Mouse (Mus musculus) hindbrain, embryonic 11.5 days (tissue): ENCODE data around the gene Olfr625-ps1. TPM values are rescaled to one million over a fixed set of nuclear protein-coding genes. Genes with fewer than 3 reads are reported as not detected.

ENCODE experiments used
- ATAC-seq: fragments of 200-750 bp; cut with Nextera tagmentation; 2 replicates; pipeline ENCODE4 v1.8.0; 2017; ENCODE audit warnings: mild to moderate bottlenecking, moderate TSS enrichment, moderate library complexity; ENCODE audit not compliant: low FRiP score
- DNase-seq: peaks from one replicate; pipeline ENCODE4 v3.0.0-alpha.2; 2015; ENCODE audit warnings: low spot score
- H3K27ac ChIP-seq: fragments of 300-500 bp; sonication (generic); 2 replicates; pipeline ENCODE4 v1.5.1; 2014; ENCODE audit warnings: mild to moderate bottlenecking, low read depth, low read length
- H3K27me3 ChIP-seq: fragments of 300-500 bp; sonication (generic); 2 replicates; pipeline ENCODE4 v1.6.1; 2014; ENCODE audit warnings: mild to moderate bottlenecking, low read length, moderate library complexity, mixed read lengths; ENCODE audit not compliant: control insufficient read depth, insufficient read depth
- H3K36me3 ChIP-seq: fragments of 300-500 bp; sonication (generic); 2 replicates; pipeline ENCODE4 v1.6.1; 2014; ENCODE audit warnings: mild to moderate bottlenecking, low read length, moderate library complexity, mixed read lengths; ENCODE audit not compliant: control insufficient read depth, insufficient read depth
- H3K4me1 ChIP-seq: fragments of 300-500 bp; sonication (generic); replicated peaks from 2 replicates; pipeline ENCODE4 v1.6.1; 2014; ENCODE audit warnings: low read length, mixed read lengths; ENCODE audit not compliant: control insufficient read depth, insufficient read depth
- H3K4me2 ChIP-seq: fragments of 300-500 bp; sonication (generic); replicated peaks from 2 replicates; pipeline ENCODE4 v1.6.1; 2014; ENCODE audit warnings: mild to moderate bottlenecking, low read depth, low read length
- H3K4me3 ChIP-seq: fragments of 300-500 bp; sonication (generic); 2 replicates; pipeline ENCODE4 v1.5.1; 2014; ENCODE audit warnings: low read depth, low read length
- H3K9ac ChIP-seq: fragments of 300-500 bp; sonication (generic); 2 replicates; pipeline ENCODE4 v1.6.1; 2014; ENCODE audit warnings: low read depth, low read length
- H3K9me3 ChIP-seq: fragments of 300-500 bp; sonication (generic); 2 replicates; pipeline ENCODE4 v1.6.1; 2016; ENCODE audit warnings: low read length; ENCODE audit not compliant: control insufficient read depth
- WGBS: fragments of 180-500 bp; shearing (Covaris S2); extraction: QIAGEN DNeasy Blood & Tissue Kit; methylation state at CpG from one replicate; pipeline ENCODE4 v1.1.7; 2014; 5-methylcytosine and 5-hydroxymethylcytosine counted together
- polyA plus RNA-seq: library from polyadenylated mRNA; unstranded; fragments of >200 nt; fragmentation: Nextera tagmentation; extraction: Ambion mirVana; gene quantifications from 2 replicates; pipeline ENCODE4 v1.2.1, GENCODE M21; 2014

Gene Olfr625-ps1
- not detected in 2 replicates for polyA plus RNA-seq

DNA sequence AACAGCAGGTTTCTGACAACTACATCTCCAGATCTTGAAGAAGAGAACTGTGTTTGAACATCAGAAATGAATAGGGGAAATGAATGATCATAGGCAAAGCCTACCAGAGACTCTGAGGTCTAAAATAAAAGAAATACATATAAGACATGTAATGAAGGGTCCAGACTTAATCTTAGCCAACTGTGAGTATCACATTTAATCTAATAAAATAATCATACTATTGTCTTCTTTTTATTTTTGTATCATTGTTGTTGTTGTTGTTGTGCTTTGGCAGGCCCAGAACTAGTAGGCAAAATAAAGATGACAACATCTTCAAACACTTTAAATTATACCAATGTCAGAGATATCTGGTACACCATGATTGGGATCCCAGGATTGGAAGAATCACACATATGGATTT, at the start of gene Olfr625-ps1:
Gene Olfr625-ps1 (plus strand): TSS at position 301 of the 400 bp plus-strand sequence.
- H3K9ac ChIP-seq, result no peak within 1 kb of the TSS
- no peak within 1 kb of the TSS for H3K27ac ChIP-seq
- no peaks in the 10 kb centered on the region for H3K4me1 ChIP-seq
- no peaks in the 10 kb centered on the region for H3K27me3 ChIP-seq
- H3K4me3 ChIP-seq, result no peak within 1 kb of the TSS
- H3K4me2 ChIP-seq, result no peak within 1 kb of the TSS
- ATAC-seq (no peak), DNase-seq (no peak)
- H3K9me3 ChIP-seq, result no peaks in the 10 kb centered on the region
- H3K36me3 ChIP-seq, result no peaks in the 10 kb centered on the region

DNA sequence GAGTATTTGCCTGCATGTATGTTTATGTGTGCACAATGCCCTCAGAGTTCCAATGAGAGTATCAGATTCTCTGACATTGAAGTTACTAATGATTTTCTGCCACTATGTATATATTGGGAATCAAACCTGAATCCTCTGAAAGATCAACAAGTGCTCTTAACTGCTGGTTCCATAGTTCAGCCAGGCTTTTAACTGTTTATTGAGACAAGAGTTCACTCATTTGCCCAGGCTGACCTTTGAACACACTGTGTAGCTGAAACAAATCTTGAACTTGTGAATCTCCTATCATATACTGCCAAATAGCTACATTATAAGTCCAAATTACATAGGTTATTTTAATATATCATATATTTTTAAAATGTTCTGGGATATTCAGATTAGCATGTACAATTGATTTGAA, 45.7 kb upstream of the Olfr625-ps1 start:
- no peaks in the 10 kb centered on the region for H3K4me1 ChIP-seq
- no peak overlapping the region for H3K27ac ChIP-seq
- DNase-seq (no peak), ATAC-seq (no peak)
- no peaks in the 10 kb centered on the region for H3K36me3 ChIP-seq
- no peak overlapping the region for H3K4me2 ChIP-seq
- H3K4me3 ChIP-seq, result no peak overlapping the region
- H3K9ac ChIP-seq, result no peak overlapping the region
- H3K9me3 ChIP-seq, result no peaks in the 10 kb centered on the region
- H3K27me3 ChIP-seq, result no peaks in the 10 kb centered on the region

DNA sequence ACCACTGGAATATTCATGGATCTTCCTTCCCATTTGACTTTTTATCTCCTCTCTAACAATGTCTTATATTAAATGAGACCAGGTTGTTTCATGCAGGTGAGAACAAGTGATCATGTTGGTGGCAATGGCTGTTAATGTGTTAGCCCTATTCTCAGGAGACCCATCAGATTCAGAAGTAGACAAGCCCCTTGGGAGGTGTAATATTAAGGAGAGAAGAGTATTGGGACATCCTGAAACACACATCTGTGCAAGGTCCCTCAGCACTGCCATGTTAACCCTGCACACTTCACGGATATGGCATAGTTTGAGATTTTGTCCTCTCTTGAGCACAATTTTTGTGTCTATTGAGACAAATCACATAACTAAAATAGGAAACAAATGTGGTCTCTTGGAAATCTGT, 39.9 kb upstream of the Olfr625-ps1 start, which contains the start of gene Olfr622:
Gene Olfr622 (minus strand): TSS at position 101 of the 400 bp plus-strand sequence.
- no peaks in the 10 kb centered on the region for H3K36me3 ChIP-seq
- H3K9me3 ChIP-seq, result no peaks in the 10 kb centered on the region
- H3K4me2 ChIP-seq, result no peak within 1 kb of the TSS
- H3K4me3 ChIP-seq, result no peak within 1 kb of the TSS
- ATAC-seq (no peak), DNase-seq (no peak)
- H3K4me1 ChIP-seq, result no peaks in the 10 kb centered on the region
- H3K9ac ChIP-seq, result no peak within 1 kb of the TSS
- no peaks in the 10 kb centered on the region for H3K27me3 ChIP-seq
- 84% methylated on average over 1 of the region's 1 CpGs for WGBS
- no peak within 1 kb of the TSS for H3K27ac ChIP-seq

- no peak for DNase-seq
- Histone ChIP-seq H3K4me1 (no peaks in the 10 kb centered on the region), H3K9me3 (no peaks in the 10 kb centered on the region), H3K36me3 (no peaks in the 10 kb centered on the region), H3K27ac (no peak overlapping the region), H3K4me3 (no peak overlapping the region), H3K27me3 (no peaks in the 10 kb centered on the region), H3K4me2 (no peak overlapping the region), H3K9ac (no peak overlapping the region)
- WGBS, result 95% methylated on average over 4 of the region's 4 CpGs
- no peak for ATAC-seq
Measured at GRCm38 (mm10) chr7:103644070-103644469, 38.5 kb upstream of the Olfr625-ps1 start.

DNA sequence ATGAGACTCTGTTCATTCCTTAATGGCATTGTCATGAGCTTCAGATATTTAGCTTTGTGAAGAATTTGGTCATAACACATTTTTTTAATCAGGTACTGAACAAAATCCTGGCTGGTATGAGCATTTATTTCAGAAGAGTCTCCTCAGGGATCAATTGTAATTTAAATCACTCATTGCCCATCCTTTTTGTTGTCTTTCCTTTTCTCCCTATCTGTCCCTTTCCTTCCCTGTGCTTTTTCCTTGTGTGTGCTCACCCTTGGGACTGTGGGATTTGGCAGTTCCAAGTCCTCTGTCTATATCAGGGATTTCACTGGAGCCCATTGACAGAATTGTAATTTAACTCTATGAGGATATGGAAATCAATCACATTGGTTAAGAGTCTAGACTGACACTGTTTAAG, 18.9 kb upstream of the Olfr625-ps1 start, which contains the start of gene Olfr623:
Gene Olfr623 (minus strand): TSS at position 101 of the 400 bp plus-strand sequence.
- Histone ChIP-seq H3K9ac (no peak within 1 kb of the TSS), H3K27ac (no peak within 1 kb of the TSS), H3K9me3 (no peaks in the 10 kb centered on the region), H3K4me1 (no peaks in the 10 kb centered on the region), H3K27me3 (no peaks in the 10 kb centered on the region), H3K4me2 (no peak within 1 kb of the TSS), H3K4me3 (no peak within 1 kb of the TSS), H3K36me3 (no peaks in the 10 kb centered on the region)
- ATAC-seq, result no peak
- DNase-seq, result no peak

- no peaks in the 10 kb centered on the region for H3K4me1 ChIP-seq
- no peaks in the 10 kb centered on the region for H3K9me3 ChIP-seq
- ATAC-seq (no peak), DNase-seq (no peak)
- H3K36me3 ChIP-seq, result no peaks in the 10 kb centered on the region
- 92% methylated on average over 2 of the region's 2 CpGs for WGBS
- H3K4me2 ChIP-seq, result no peak within 1 kb of the TSS
- H3K9ac ChIP-seq, result no peak within 1 kb of the TSS
- H3K27me3 ChIP-seq, result no peaks in the 10 kb centered on the region
- no peak within 1 kb of the TSS for H3K27ac ChIP-seq
- H3K4me3 ChIP-seq, result no peak within 1 kb of the TSS
Measured at GRCm38 (mm10) chr7:103671091-103671490, 11.4 kb upstream of the Olfr625-ps1 start, which contains the start of gene Olfr624. Gene Olfr624, minus strand, starts transcription at chr7:103671191.

- no peak for DNase-seq
- WGBS, result 94% methylated on average over 4 of the region's 4 CpGs
Measured at GRCm38 (mm10) chr7:103699469-103699868, 16.9 kb downstream of the Olfr625-ps1 start.

DNA sequence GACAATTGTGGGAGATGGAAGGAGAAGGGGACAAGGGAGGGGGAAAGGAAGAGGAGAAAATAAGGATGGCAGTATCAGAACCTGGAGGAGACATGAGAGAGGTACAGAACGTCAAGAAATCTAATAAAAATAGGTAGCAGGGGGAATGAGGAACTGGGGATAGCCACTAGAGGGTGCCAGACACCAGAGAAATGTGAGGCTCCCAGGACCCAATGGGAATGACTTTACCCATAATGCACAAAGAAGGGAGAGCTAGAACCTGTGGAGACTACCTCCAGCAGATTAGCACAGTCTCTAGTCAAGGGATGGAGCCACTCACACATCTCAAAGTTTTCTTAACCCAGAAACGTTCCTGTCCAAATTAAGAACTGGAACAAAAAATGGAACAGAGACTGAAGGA, 29.5 kb downstream of the Olfr625-ps1 start:
- 41% methylated on average over 2 of the region's 2 CpGs for WGBS
- Histone ChIP-seq H3K36me3 (no peaks in the 10 kb centered on the region), H3K4me2 (no peak overlapping the region), H3K9ac (no peak overlapping the region), H3K4me3 (no peak overlapping the region), H3K27me3 (no peaks in the 10 kb centered on the region), H3K9me3 (no peaks in the 10 kb centered on the region), H3K27ac (no peak overlapping the region), H3K4me1 (no peaks in the 10 kb centered on the region)
- DNase-seq (no peak), ATAC-seq (no peak)

More at GRCm38 (mm10) chr7:103699469-103699868, 16.9 kb downstream of the Olfr625-ps1 start:
- H3K4me3 ChIP-seq, result no peak overlapping the region
- no peaks in the 10 kb centered on the region for H3K9me3 ChIP-seq
- H3K27ac ChIP-seq, result no peak overlapping the region
- no peaks in the 10 kb centered on the region for H3K27me3 ChIP-seq
- H3K4me1 ChIP-seq, result no peaks in the 10 kb centered on the region
- H3K36me3 ChIP-seq, result no peaks in the 10 kb centered on the region
- no peak overlapping the region for H3K4me2 ChIP-seq
- no peak for ATAC-seq
- H3K9ac ChIP-seq, result no peak overlapping the region

DNA sequence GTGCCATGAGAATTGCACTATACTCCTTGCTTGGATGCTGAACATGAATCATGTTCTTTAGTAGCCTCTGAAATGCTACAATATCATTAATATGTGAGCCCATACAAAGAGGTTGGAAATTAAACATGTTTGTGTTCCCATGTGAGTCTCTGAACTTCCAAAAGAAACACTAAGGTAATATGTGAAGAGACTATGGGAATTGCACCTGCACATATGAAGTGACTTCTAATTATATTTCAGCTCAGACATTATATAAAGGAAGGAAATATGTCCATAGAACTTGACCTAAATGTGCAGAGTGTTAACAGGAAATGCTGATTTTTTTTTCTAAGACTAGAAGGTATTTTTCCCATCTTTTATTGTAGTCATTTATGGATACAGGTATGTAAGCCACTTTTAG, 31.9 kb downstream of the Olfr625-ps1 start, which contains the start of gene Olfr243:
Gene Olfr243 (plus strand): TSS at position 301 of the 400 bp plus-strand sequence.
- no peak for ATAC-seq
- H3K9me3 ChIP-seq, result no peaks in the 10 kb centered on the region
- H3K4me1 ChIP-seq, result no peaks in the 10 kb centered on the region
- H3K27me3 ChIP-seq, result no peaks in the 10 kb centered on the region
- no peak within 1 kb of the TSS for H3K4me2 ChIP-seq
- H3K27ac ChIP-seq, result no peak within 1 kb of the TSS
- DNase-seq, result no peak
- no peak within 1 kb of the TSS for H3K4me3 ChIP-seq
- no peak within 1 kb of the TSS for H3K9ac ChIP-seq
- H3K36me3 ChIP-seq, result no peaks in the 10 kb centered on the region
